Mouse (Mus musculus): Measurements from ENCODE around the gene Tmem54. TPM values are rescaled to one million over a fixed set of nuclear protein-coding genes. Genes with fewer than 3 reads are reported as not detected.

The Tmem54 gene
- polyA plus RNA-seq (2015; fragmentation: Nextera tagmentation; extraction: Ambion mirVana): 27.5 and 32.3 TPM in 2 replicates

- Histone ChIP-seq H3K4me1 (peaks cover 13% of the 10 kb centered on the region), H3K4me2 (peak within 1 kb of the TSS; percentile 49), H3K27ac (no peak within 1 kb of the TSS), H3K9ac (no peak within 1 kb of the TSS), H3K27me3 (peaks cover 37% of the 10 kb centered on the region), H3K9me3 (no peaks in the 10 kb centered on the region), H3K36me3 (no peaks in the 10 kb centered on the region), H3K4me3 (peak within 1 kb of the TSS; percentile 33)
- 2% methylated on average over 40 of the region's 40 CpGs for WGBS
- ATAC-seq (ENCODE audit: insufficient number of reproducible peaks, low FRiP score, low TSS enrichment, low read depth): no peak
These were observed at the start of gene Tmem54 for GRCm38 (mm10) chr4:129105356-129105755. Gene Tmem54, plus strand, starts transcription at chr4:129105548.

GRCm38 (mm10) chr4:129055562-129055961 is 49.8 kb upstream of the Tmem54 start:
- Histone ChIP-seq H3K27ac (no peak overlapping the region), H3K9me3 (no peaks in the 10 kb centered on the region), H3K9ac (no peak overlapping the region), H3K4me3 (no peak overlapping the region), H3K36me3 (no peaks in the 10 kb centered on the region), H3K4me2 (no peak overlapping the region), H3K4me1 (peaks cover 9% of the 10 kb centered on the region), H3K27me3 (peaks cover 13% of the 10 kb centered on the region)
- ATAC-seq (ENCODE audit: insufficient number of reproducible peaks, low FRiP score, low TSS enrichment, low read depth): no peak
- 78% methylated on average over 5 of the region's 5 CpGs for WGBS

GRCm38 (mm10) chr4:129057533-129058206 is 47.7 kb upstream of the Tmem54 start:
- H3K9ac ChIP-seq: peak overlapping the region; percentile 91
- no peaks in the 10 kb centered on the region for H3K36me3 ChIP-seq
- peak; percentile 94 for ATAC-seq (ENCODE audit: insufficient number of reproducible peaks, low FRiP score, low TSS enrichment, low read depth)
- no peaks in the 10 kb centered on the region for H3K9me3 ChIP-seq
- H3K4me1 ChIP-seq: peaks cover 9% of the 10 kb centered on the region
- peak overlapping the region; percentile 83 for H3K4me3 ChIP-seq
- H3K27me3 ChIP-seq: no peaks in the 10 kb centered on the region
- peak overlapping the region; percentile 96 for H3K4me2 ChIP-seq
- WGBS: 4% methylated on average over 35 of the region's 44 CpGs
- H3K27ac ChIP-seq: peak overlapping the region; percentile 91

DNA sequence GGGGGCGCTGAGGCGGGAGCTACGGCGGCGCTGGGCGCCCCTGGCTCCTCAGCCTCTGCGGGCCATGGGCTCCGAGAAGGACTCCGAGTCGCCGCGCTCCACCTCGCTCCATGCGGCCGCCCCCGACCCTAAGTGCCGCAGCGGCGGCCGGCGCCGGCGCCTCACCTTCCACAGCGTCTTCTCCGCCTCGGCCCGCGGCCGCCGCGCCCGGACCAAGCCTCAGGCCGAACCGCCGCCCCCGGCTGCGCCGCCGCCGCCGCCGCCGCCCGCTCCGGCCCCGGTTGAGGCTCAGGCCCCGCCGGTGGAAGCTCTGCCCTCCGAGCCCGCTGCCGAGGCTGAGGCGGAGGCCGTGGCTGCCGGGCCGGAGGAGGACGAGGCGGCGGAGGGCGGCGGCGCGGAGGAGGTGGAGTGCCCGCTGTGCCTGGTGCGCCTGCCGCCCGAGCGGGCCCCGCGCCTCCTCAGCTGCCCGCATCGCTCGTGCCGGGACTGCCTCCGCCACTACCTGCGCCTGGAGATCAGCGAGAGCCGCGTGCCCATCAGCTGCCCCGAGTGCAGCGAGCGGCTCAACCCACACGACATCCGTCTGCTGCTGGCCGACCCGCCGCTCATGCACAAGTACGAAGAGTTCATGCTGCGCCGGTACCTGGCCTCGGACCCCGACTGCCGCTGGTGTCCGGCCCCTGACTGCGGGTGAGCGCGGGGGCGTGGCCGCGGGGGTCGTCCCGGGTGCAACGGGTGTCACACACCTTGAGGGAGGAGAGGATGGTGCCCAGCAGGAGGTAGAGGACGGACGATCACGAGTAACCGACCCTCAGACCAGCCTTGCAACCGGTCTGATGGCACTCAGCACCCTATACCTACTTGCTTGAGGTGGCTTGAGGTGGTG is 46.9 kb upstream of the Tmem54 start, which contains the start of gene Rnf19b:
Gene Rnf19b (plus strand): TSS at position 65 of the 886 bp plus-strand sequence.
- H3K4me3 ChIP-seq: peak within 1 kb of the TSS; percentile 83
- ATAC-seq (ENCODE audit: insufficient number of reproducible peaks, low FRiP score, low TSS enrichment, low read depth): peak; percentile 21; the same call in 1 of the 2 replicates
- H3K36me3 ChIP-seq: no peaks in the 10 kb centered on the region
- H3K27me3 ChIP-seq: no peaks in the 10 kb centered on the region
- H3K9me3 ChIP-seq: no peaks in the 10 kb centered on the region
- H3K4me1 ChIP-seq: peaks cover 9% of the 10 kb centered on the region
- peak within 1 kb of the TSS; percentile 91 for H3K9ac ChIP-seq
- peak within 1 kb of the TSS; percentile 96 for H3K4me2 ChIP-seq
- WGBS: under 1% methylated on average over 69 of the region's 107 CpGs
- H3K27ac ChIP-seq: peak within 1 kb of the TSS; percentile 91

- peak overlapping the region; percentile 96 for H3K4me2 ChIP-seq
- no peaks in the 10 kb centered on the region for H3K36me3 ChIP-seq
- peak overlapping the region; percentile 91 for H3K9ac ChIP-seq
- peak overlapping the region; percentile 91 for H3K27ac ChIP-seq
- peak overlapping the region; percentile 83 for H3K4me3 ChIP-seq
- no peak for ATAC-seq (ENCODE audit: insufficient number of reproducible peaks, low FRiP score, low TSS enrichment, low read depth)
- no peaks in the 10 kb centered on the region for H3K9me3 ChIP-seq
- H3K4me1 ChIP-seq: peaks cover 9% of the 10 kb centered on the region
- H3K27me3 ChIP-seq: no peaks in the 10 kb centered on the region
- WGBS: 2% methylated on average over 13 of the region's 13 CpGs
These were observed 46.2 kb upstream of the Tmem54 start for GRCm38 (mm10) chr4:129059125-129059551.

- ATAC-seq (ENCODE audit: insufficient number of reproducible peaks, low FRiP score, low TSS enrichment, low read depth): no peak
- H3K27me3 ChIP-seq: no peaks in the 10 kb centered on the region
- no peak overlapping the region for H3K27ac ChIP-seq
- peak overlapping the region; percentile 83 for H3K4me3 ChIP-seq
- 28% methylated on average over 4 of the region's 4 CpGs for WGBS
- peaks cover 9% of the 10 kb centered on the region for H3K4me1 ChIP-seq
- H3K4me2 ChIP-seq: peak overlapping the region; percentile 96
- H3K9ac ChIP-seq: no peak overlapping the region
- H3K9me3 ChIP-seq: no peaks in the 10 kb centered on the region
- no peaks in the 10 kb centered on the region for H3K36me3 ChIP-seq
These were observed 45.4 kb upstream of the Tmem54 start for GRCm38 (mm10) chr4:129059922-129060321.

GRCm38 (mm10) chr4:129061486-129061885 is 43.9 kb upstream of the Tmem54 start:
- Histone ChIP-seq H3K9me3 (no peaks in the 10 kb centered on the region), H3K27me3 (no peaks in the 10 kb centered on the region), H3K4me1 (peaks cover 9% of the 10 kb centered on the region), H3K4me3 (no peak overlapping the region), H3K4me2 (no peak overlapping the region), H3K36me3 (no peaks in the 10 kb centered on the region), H3K9ac (no peak overlapping the region), H3K27ac (no peak overlapping the region)
- 98% methylated on average over 1 of the region's 1 CpGs for WGBS
- no peak for ATAC-seq (ENCODE audit: insufficient number of reproducible peaks, low FRiP score, low TSS enrichment, low read depth)

GRCm38 (mm10) chr4:129062281-129063075 is 42.9 kb upstream of the Tmem54 start:
- H3K27ac ChIP-seq: no peak overlapping the region
- no peaks in the 10 kb centered on the region for H3K9me3 ChIP-seq
- no peaks in the 10 kb centered on the region for H3K36me3 ChIP-seq
- WGBS: 85% methylated on average over 3 of the region's 3 CpGs
- H3K27me3 ChIP-seq: no peaks in the 10 kb centered on the region
- no peak for ATAC-seq (ENCODE audit: insufficient number of reproducible peaks, low FRiP score, low TSS enrichment, low read depth)
- no peak overlapping the region for H3K9ac ChIP-seq
- no peak overlapping the region for H3K4me3 ChIP-seq
- H3K4me1 ChIP-seq: peaks cover 9% of the 10 kb centered on the region
- H3K4me2 ChIP-seq: no peak overlapping the region

DNA sequence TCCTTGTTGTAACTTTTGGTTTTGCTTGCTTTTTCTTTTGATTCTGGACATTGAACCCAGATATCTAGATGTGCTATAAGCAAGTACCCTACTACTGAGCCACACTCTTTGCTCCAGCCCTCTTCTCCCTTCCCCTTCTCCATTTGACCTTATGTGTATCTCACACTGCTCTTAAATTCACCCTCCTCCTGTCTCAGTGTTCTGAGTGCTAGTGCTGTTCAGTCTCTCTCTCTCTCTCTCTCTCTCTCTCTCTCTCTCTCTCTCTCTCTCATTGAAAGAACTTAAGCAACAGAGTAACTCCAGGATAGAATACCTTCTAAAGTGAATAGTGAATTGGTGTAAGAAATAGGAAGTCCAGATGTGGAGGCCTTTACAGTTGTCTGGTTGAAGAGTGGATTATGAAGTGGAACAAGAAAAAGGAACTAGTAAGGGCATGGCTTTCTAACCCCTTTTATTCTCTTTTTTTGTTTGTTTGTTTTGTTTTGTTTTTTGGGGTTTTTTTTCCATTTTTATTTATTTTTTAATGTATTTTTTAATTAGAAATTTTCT is 39.6 kb upstream of the Tmem54 start:
- no peaks in the 10 kb centered on the region for H3K4me1 ChIP-seq
- ATAC-seq (ENCODE audit: insufficient number of reproducible peaks, low FRiP score, low TSS enrichment, low read depth): no peak

GRCm38 (mm10) chr4:129067638-129068415 is 37.5 kb upstream of the Tmem54 start:
- H3K9me3 ChIP-seq: no peaks in the 10 kb centered on the region
- H3K36me3 ChIP-seq: no peaks in the 10 kb centered on the region
- no peak overlapping the region; the same call in 1 of the 2 replicates for H3K27ac ChIP-seq

More for the DNA sequence above, 39.6 kb upstream of the Tmem54 start:
- Histone ChIP-seq H3K27ac (no peak overlapping the region), H3K36me3 (no peaks in the 10 kb centered on the region), H3K27me3 (no peaks in the 10 kb centered on the region), H3K4me3 (no peak overlapping the region), H3K4me2 (no peak overlapping the region), H3K9me3 (no peaks in the 10 kb centered on the region), H3K9ac (no peak overlapping the region)

More at GRCm38 (mm10) chr4:129067638-129068415, 37.5 kb upstream of the Tmem54 start:
- peaks cover 3% of the 10 kb centered on the region; the same call in 1 of the 2 replicates for H3K4me1 ChIP-seq
- no peak overlapping the region for H3K4me3 ChIP-seq
- H3K9ac ChIP-seq: no peak overlapping the region
- no peak for ATAC-seq (ENCODE audit: insufficient number of reproducible peaks, low FRiP score, low TSS enrichment, low read depth)
- no peak overlapping the region for H3K4me2 ChIP-seq
- no peaks in the 10 kb centered on the region for H3K27me3 ChIP-seq
- 73% methylated on average over 5 of the region's 5 CpGs for WGBS

Data from limb, embryonic 15.5 days (tissue).